Mouse (Mus musculus) liver, embryonic 16.5 days (tissue): Measurements from ENCODE around the gene Dusp12. TPM values are rescaled to one million over a fixed set of nuclear protein-coding genes. Genes with fewer than 3 reads are reported as not detected.

Experiments used
- ATAC-seq: fragments of 200-750 bp; cut with Nextera tagmentation; 2 replicates; pipeline ENCODE4 v1.8.0; 2017; ENCODE audit warnings: low read depth, mild to moderate bottlenecking, moderate number of reproducible peaks, moderate library complexity
- H3K27ac ChIP-seq: fragments of 300-500 bp; sonication (generic); 2 replicates; pipeline ENCODE4 v1.5.1; 2014; ENCODE audit warnings: mild to moderate bottlenecking, low read length
- H3K27me3 ChIP-seq: fragments of 300-500 bp; sonication (generic); 2 replicates; pipeline ENCODE4 v1.6.1; 2014; ENCODE audit warnings: low read depth, low read length, mixed read lengths; ENCODE audit not compliant: control insufficient read depth, insufficient read depth
- H3K36me3 ChIP-seq: fragments of 300-500 bp; sonication (generic); 2 replicates; pipeline ENCODE4 v1.6.1; 2014; ENCODE audit warnings: mild to moderate bottlenecking; ENCODE audit not compliant: control insufficient read depth, insufficient read depth
- H3K4me1 ChIP-seq: fragments of 300-500 bp; sonication (generic); 2 replicates; pipeline ENCODE4 v1.6.1; 2014; ENCODE audit warnings: low read depth, low read length, mixed read lengths; ENCODE audit not compliant: control insufficient read depth
- H3K4me2 ChIP-seq: fragments of 300-500 bp; sonication (generic); 2 replicates; pipeline ENCODE4 v1.6.1; 2014; ENCODE audit warnings: low read depth, low read length, mixed read lengths
- H3K4me3 ChIP-seq: fragments of 300-500 bp; sonication (generic); 2 replicates; pipeline ENCODE4 v1.5.1; 2014; ENCODE audit warnings: low read depth, mild to moderate bottlenecking, low read length
- H3K9ac ChIP-seq: fragments of 300-500 bp; sonication (generic); 2 replicates; pipeline ENCODE4 v1.6.1; 2014; ENCODE audit warnings: low read depth, low read length
- H3K9me3 ChIP-seq: fragments of 300-500 bp; sonication (generic); replicated peaks from 2 replicates; pipeline ENCODE4 v1.6.1; 2016; ENCODE audit warnings: low read length; ENCODE audit not compliant: control insufficient read depth
- WGBS: fragments of 180-500 bp; shearing (Covaris S2); extraction: QIAGEN DNeasy Blood & Tissue Kit; methylation state at CpG from one replicate; pipeline ENCODE4 v1.1.7; 2014; ENCODE audit not compliant: insufficient replicate concordance; 5-methylcytosine and 5-hydroxymethylcytosine counted together
- polyA plus RNA-seq: library from polyadenylated mRNA; unstranded; fragments of >200 nt; fragmentation: Nextera tagmentation; extraction: Ambion mirVana; gene quantifications from 2 replicates; pipeline ENCODE4 v1.2.1, GENCODE M21; 2015

Gene Dusp12
- polyA plus RNA-seq, 1 experiment from 2014 or later = 21.4 TPM

GRCm38 (mm10) chr1:170886044-170886458 lies 711 bp upstream of the Dusp12 start:
- Histone ChIP-seq H3K4me1 (peaks cover 12% of the 10 kb centered on the region), H3K36me3 (no peaks in the 10 kb centered on the region), H3K27ac (no peak overlapping the region), H3K27me3 (no peaks in the 10 kb centered on the region), H3K9ac (peak overlapping the region; percentile 34; the same call in 1 of the 2 replicates), H3K4me2 (peak overlapping the region; percentile 27; the same call in 1 of the 2 replicates), H3K9me3 (no peaks in the 10 kb centered on the region), H3K4me3 (no peak overlapping the region)
- WGBS = 18% methylated on average over 6 of the region's 6 CpGs
- ATAC-seq = no peak

GRCm38 (mm10) chr1:170884390-170884789 lies 950 bp downstream of the Dusp12 start:
- Histone ChIP-seq H3K4me2 (peak overlapping the region; percentile 86), H3K4me3 (peak overlapping the region; percentile 82), H3K9me3 (no peaks in the 10 kb centered on the region), H3K4me1 (peaks cover 12% of the 10 kb centered on the region), H3K9ac (peak overlapping the region; percentile 77), H3K27ac (peak overlapping the region; percentile 74), H3K36me3 (peaks cover 3% of the 10 kb centered on the region), H3K27me3 (no peaks in the 10 kb centered on the region)
- WGBS = 20% methylated on average over 8 of the region's 8 CpGs
- ATAC-seq = no peak

- Histone ChIP-seq H3K4me3 (peak overlapping the region; percentile 82), H3K36me3 (peaks cover 7% of the 10 kb centered on the region), H3K4me1 (peaks cover 12% of the 10 kb centered on the region), H3K9me3 (no peaks in the 10 kb centered on the region), H3K27me3 (no peaks in the 10 kb centered on the region), H3K9ac (peak overlapping the region; percentile 31; the same call in 1 of the 2 replicates), H3K27ac (peak overlapping the region; percentile 73), H3K4me2 (peak overlapping the region; percentile 86)
- peak; percentile 50 for ATAC-seq
- 66% methylated on average over 5 of the region's 5 CpGs for WGBS
Measured at GRCm38 (mm10) chr1:170882915-170883485, 2.3 kb downstream of the Dusp12 start.

GRCm38 (mm10) chr1:170876906-170877305 lies 8.4 kb downstream of the Dusp12 start:
- Histone ChIP-seq H3K4me1 (no peaks in the 10 kb centered on the region; the same call in none of the 2 replicates), H3K4me3 (no peak overlapping the region), H3K9ac (no peak overlapping the region), H3K36me3 (peaks cover 9% of the 10 kb centered on the region), H3K27ac (no peak overlapping the region), H3K9me3 (no peaks in the 10 kb centered on the region), H3K4me2 (no peak overlapping the region), H3K27me3 (no peaks in the 10 kb centered on the region)
- no peak for ATAC-seq
- WGBS = 82% methylated on average over 5 of the region's 5 CpGs

GRCm38 (mm10) chr1:170875676-170876075 lies 9.7 kb downstream of the Dusp12 start:
- 45% methylated on average over 3 of the region's 3 CpGs for WGBS
- H3K4me2 ChIP-seq = no peak overlapping the region
- H3K36me3 ChIP-seq = peaks cover 12% of the 10 kb centered on the region
- ATAC-seq = no peak
- H3K4me3 ChIP-seq = no peak overlapping the region
- no peaks in the 10 kb centered on the region; the same call in none of the 2 replicates for H3K4me1 ChIP-seq
- no peak overlapping the region for H3K9ac ChIP-seq
- no peaks in the 10 kb centered on the region for H3K27me3 ChIP-seq
- no peak overlapping the region for H3K27ac ChIP-seq
- H3K9me3 ChIP-seq = no peaks in the 10 kb centered on the region

GRCm38 (mm10) chr1:170871961-170872360 lies 13.4 kb downstream of the Dusp12 start:
- no peaks in the 10 kb centered on the region for H3K9me3 ChIP-seq

GRCm38 (mm10) chr1:170871402-170871801 lies 13.9 kb downstream of the Dusp12 start:
- Histone ChIP-seq H3K9me3 (no peaks in the 10 kb centered on the region), H3K36me3 (peaks cover 5% of the 10 kb centered on the region; the same call in 1 of the 2 replicates), H3K4me3 (no peak overlapping the region), H3K4me2 (no peak overlapping the region), H3K4me1 (peaks cover 7% of the 10 kb centered on the region), H3K27ac (no peak overlapping the region), H3K9ac (no peak overlapping the region), H3K27me3 (no peaks in the 10 kb centered on the region)
- ATAC-seq = no peak
- 79% methylated on average over 6 of the region's 6 CpGs for WGBS

More at GRCm38 (mm10) chr1:170871961-170872360, 13.4 kb downstream of the Dusp12 start:
- H3K27ac ChIP-seq = no peak overlapping the region
- no peaks in the 10 kb centered on the region for H3K27me3 ChIP-seq
- H3K4me2 ChIP-seq = no peak overlapping the region
- no peak for ATAC-seq
- H3K4me1 ChIP-seq = peaks cover 4% of the 10 kb centered on the region
- H3K4me3 ChIP-seq = no peak overlapping the region
- 86% methylated on average over 2 of the region's 2 CpGs for WGBS
- no peak overlapping the region for H3K9ac ChIP-seq
- H3K36me3 ChIP-seq = peaks cover 5% of the 10 kb centered on the region; the same call in 1 of the 2 replicates

- H3K4me3 ChIP-seq = peak overlapping the region; percentile 67
- WGBS = 12% methylated on average over 14 of the region's 14 CpGs
- no peaks in the 10 kb centered on the region for H3K9me3 ChIP-seq
- H3K4me2 ChIP-seq = peak overlapping the region; percentile 86
- peaks cover 2% of the 10 kb centered on the region; the same call in 1 of the 2 replicates for H3K36me3 ChIP-seq
- H3K9ac ChIP-seq = peak overlapping the region; percentile 44
- peak overlapping the region; percentile 4; the same call in 1 of the 2 replicates for H3K27ac ChIP-seq
- ATAC-seq = no peak
- H3K27me3 ChIP-seq = no peaks in the 10 kb centered on the region
- H3K4me1 ChIP-seq = peaks cover 12% of the 10 kb centered on the region
Measured at GRCm38 (mm10) chr1:170868905-170869283, 16.4 kb downstream of the Dusp12 start.

- Histone ChIP-seq H3K4me1 (peaks cover 17% of the 10 kb centered on the region), H3K4me2 (peak overlapping the region; percentile 86), H3K36me3 (peaks cover 2% of the 10 kb centered on the region; the same call in 1 of the 2 replicates), H3K27me3 (no peaks in the 10 kb centered on the region), H3K27ac (peak overlapping the region; percentile 92), H3K9ac (peak overlapping the region; percentile 92), H3K9me3 (no peaks in the 10 kb centered on the region), H3K4me3 (peak overlapping the region; percentile 86)
- under 1% methylated on average over 33 of the region's 33 CpGs for WGBS
- peak; percentile 71 for ATAC-seq
Measured at GRCm38 (mm10) chr1:170868107-170868904, 17.0 kb downstream of the Dusp12 start.
